Mouse (Mus musculus): ENCODE measurements around the gene Akap14. TPM values are rescaled to one million over a fixed set of nuclear protein-coding genes. Genes with fewer than 3 reads are reported as not detected.
"Not testable (repeated sequence)": the region's sequence is repeated elsewhere in the genome, so short reads cannot be mapped to it uniquely, and the experiment has no call there.

Gene Akap14
- polyA plus RNA-seq, 1 experiment from 2014 or later = 0.57 TPM

DNA sequence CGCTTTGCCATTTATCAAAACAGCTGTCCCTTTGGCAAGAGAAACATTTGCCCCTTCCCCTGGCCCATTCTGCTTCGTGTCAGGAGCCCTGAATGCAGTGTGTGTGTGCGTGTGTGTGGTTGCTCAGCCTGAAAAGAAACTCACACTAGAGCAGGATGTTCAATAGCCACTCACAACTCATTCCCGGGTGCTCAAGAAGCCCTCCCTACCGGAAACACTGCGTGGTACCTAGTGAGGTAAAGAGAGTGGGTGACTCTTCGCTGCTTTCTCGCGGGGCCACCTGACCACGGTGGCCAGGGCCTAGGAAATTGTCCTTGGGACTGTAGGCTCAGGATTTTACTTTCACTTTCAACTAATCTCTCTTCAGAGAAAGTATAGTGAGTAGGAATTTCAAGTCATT, 7.5 kb downstream of the Akap14 start:
- H3K4me2 ChIP-seq (replicated peaks; ENCODE audit: low read depth, low read length) = no peak overlapping the region
- no peak overlapping the region for H3K9ac ChIP-seq (ENCODE audit: low read depth, low read length)
- ATAC-seq (ENCODE audit: low FRiP score) (no peak), DNase-seq (ENCODE audit: low spot score) (no peak)
- no peaks in the 10 kb centered on the region for H3K27me3 ChIP-seq (ENCODE audit: control insufficient read depth, insufficient read depth, low read length)
- H3K9me3 ChIP-seq (ENCODE audit: control insufficient read depth, low read length) = no peaks in the 10 kb centered on the region
- H3K4me3 ChIP-seq (ENCODE audit: low read depth, low read length) = no peak overlapping the region
- H3K36me3 ChIP-seq (ENCODE audit: control insufficient read depth, insufficient read depth, low read length) = 0 out of 2 replicates have a peak, but pooled peaks cover 2% of the 10 kb centered on the region
- H3K4me1 ChIP-seq (replicated peaks; ENCODE audit: control insufficient read depth, insufficient read depth, low read length) = no peaks in the 10 kb centered on the region
- WGBS = 81% methylated on average over 10 of the region's 10 CpGs
- H3K27ac ChIP-seq (ENCODE audit: low read depth, low read length) = no peak overlapping the region

DNA sequence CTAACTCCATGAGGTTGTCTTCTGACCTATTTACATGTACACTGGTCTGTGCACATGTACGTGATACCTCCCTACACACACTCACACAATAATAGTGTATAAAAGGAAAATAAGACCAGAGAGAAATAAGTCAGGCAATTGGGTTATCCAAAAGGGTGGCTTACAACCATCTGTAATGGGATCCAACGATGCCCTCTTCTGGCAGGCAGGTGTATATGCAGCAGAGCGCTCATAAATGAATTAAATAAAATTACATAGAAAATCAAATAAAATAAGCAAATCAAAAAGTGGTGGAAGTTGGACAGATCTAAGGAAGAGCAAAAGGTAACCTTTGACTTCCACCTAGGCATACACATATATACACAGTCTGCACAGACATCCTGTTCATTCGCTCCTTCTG, 10.8 kb downstream of the Akap14 start:
- Histone ChIP-seq H3K36me3 (ENCODE audit: control insufficient read depth, insufficient read depth, low read length) (0 out of 2 replicates have a peak, but pooled peaks cover 2% of the 10 kb centered on the region), H3K9me3 (ENCODE audit: control insufficient read depth, low read length) (no peaks in the 10 kb centered on the region), H3K27me3 (ENCODE audit: control insufficient read depth, insufficient read depth, low read length) (no peaks in the 10 kb centered on the region), H3K4me1 (replicated peaks; ENCODE audit: control insufficient read depth, insufficient read depth, low read length) (no peaks in the 10 kb centered on the region), H3K9ac (ENCODE audit: low read depth, low read length) (no peak overlapping the region), H3K27ac (ENCODE audit: low read depth, low read length) (no peak overlapping the region), H3K4me3 (ENCODE audit: low read depth, low read length) (no peak overlapping the region), H3K4me2 (replicated peaks; ENCODE audit: low read depth, low read length) (no peak overlapping the region)
- ATAC-seq (ENCODE audit: low FRiP score) (no peak), DNase-seq (ENCODE audit: low spot score) (no peak)
- WGBS = 60% methylated on average over 4 of the region's 4 CpGs

DNA sequence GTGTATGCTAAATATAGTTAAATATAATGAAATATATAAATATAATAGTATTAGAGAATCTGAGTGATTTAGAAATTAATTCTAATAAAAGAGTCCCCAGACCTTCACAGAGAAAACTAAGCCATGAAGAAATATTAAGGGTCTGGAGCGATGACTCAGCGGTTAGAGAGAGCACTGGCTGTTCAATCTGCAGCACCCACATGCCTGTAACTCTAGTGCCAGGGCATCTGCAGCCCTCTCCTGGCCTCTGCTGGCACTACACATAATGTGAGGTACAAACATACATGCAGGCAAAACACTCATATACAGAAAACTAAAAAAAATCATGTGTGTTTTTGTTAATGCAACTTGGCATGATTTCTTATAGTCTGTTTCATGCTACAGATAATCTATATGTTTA, 23.7 kb downstream of the Akap14 start:
- Histone ChIP-seq H3K27ac (ENCODE audit: low read depth, low read length) (no peak overlapping the region), H3K9me3 (ENCODE audit: control insufficient read depth, low read length) (no peaks in the 10 kb centered on the region), H3K4me3 (ENCODE audit: low read depth, low read length) (no peak overlapping the region), H3K9ac (ENCODE audit: low read depth, low read length) (no peak overlapping the region), H3K36me3 (ENCODE audit: control insufficient read depth, insufficient read depth, low read length) (no peaks in the 10 kb centered on the region), H3K4me1 (replicated peaks; ENCODE audit: control insufficient read depth, insufficient read depth, low read length) (no peaks in the 10 kb centered on the region), H3K27me3 (ENCODE audit: control insufficient read depth, insufficient read depth, low read length) (no peaks in the 10 kb centered on the region), H3K4me2 (replicated peaks; ENCODE audit: low read depth, low read length) (no peak overlapping the region)
- no peak for ATAC-seq (ENCODE audit: low FRiP score)
- WGBS = 91% methylated on average over 2 of the region's 2 CpGs
- DNase-seq (ENCODE audit: low spot score) = peak; percentile 4

DNA sequence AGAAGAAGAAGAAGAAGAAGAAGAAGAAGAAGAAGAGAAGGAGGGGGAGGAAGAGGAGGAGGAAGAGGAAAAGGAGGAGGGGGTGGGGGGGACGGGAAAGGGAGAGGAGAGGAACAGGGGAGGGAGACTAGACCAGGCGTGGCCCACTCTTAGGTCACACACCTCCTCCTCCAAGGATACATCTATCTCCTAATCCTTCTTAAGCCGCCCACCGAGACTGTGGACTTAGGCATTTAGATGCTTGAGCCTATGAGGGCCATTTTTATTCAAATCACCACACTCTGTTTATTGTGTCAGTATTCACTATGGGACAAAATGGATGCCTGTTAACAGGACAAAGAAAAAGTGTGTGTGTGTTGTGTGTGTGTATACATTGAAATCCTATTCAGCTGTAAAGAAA, 24.1 kb downstream of the Akap14 start:
- H3K9ac ChIP-seq (ENCODE audit: low read depth, low read length); H3K4me3 ChIP-seq (ENCODE audit: low read depth, low read length); ATAC-seq (ENCODE audit: low FRiP score); H3K27me3 ChIP-seq (ENCODE audit: control insufficient read depth, insufficient read depth, low read length); H3K4me1 ChIP-seq (replicated peaks; ENCODE audit: control insufficient read depth, insufficient read depth, low read length); H3K9me3 ChIP-seq (ENCODE audit: control insufficient read depth, low read length); H3K36me3 ChIP-seq (ENCODE audit: control insufficient read depth, insufficient read depth, low read length); H3K4me2 ChIP-seq (replicated peaks; ENCODE audit: low read depth, low read length); DNase-seq (ENCODE audit: low spot score); H3K27ac ChIP-seq (ENCODE audit: low read depth, low read length): not testable (repeated sequence)
- no CpG with 5 or more reads among the region's 4 CpGs for WGBS

DNA sequence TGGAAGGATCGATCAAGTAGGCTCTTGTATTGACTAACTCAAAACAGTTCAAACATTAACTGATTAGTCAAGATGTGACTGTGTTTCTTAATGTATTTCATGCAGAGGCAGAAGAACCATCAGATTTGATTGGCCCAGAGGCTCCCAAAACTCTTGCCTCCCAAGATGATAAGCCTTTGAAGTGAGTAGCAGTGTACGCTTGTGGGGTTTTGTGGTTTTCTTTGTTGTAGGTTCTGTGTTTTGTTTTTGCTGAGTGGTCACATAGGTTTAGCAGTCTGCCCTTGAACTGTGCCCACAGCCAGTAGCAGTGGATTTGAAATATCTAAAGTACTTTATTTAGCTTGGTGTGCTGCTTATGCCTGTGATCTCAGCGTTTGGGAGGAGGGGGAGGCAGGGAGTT, 26.9 kb downstream of the Akap14 start:
- H3K4me1 ChIP-seq (replicated peaks; ENCODE audit: control insufficient read depth, insufficient read depth, low read length) = no peaks in the 10 kb centered on the region
- no peaks in the 10 kb centered on the region for H3K9me3 ChIP-seq (ENCODE audit: control insufficient read depth, low read length)
- H3K9ac ChIP-seq (ENCODE audit: low read depth, low read length) = no peak overlapping the region
- H3K36me3 ChIP-seq (ENCODE audit: control insufficient read depth, insufficient read depth, low read length) = no peaks in the 10 kb centered on the region
- H3K4me2 ChIP-seq (replicated peaks; ENCODE audit: low read depth, low read length) = no peak overlapping the region
- ATAC-seq (ENCODE audit: low FRiP score) (no peak), DNase-seq (ENCODE audit: low spot score) (no peak)
- H3K27ac ChIP-seq (ENCODE audit: low read depth, low read length) = no peak overlapping the region
- H3K27me3 ChIP-seq (ENCODE audit: control insufficient read depth, insufficient read depth, low read length) = no peaks in the 10 kb centered on the region
- no peak overlapping the region for H3K4me3 ChIP-seq (ENCODE audit: low read depth, low read length)
- WGBS = 85% methylated on average over 3 of the region's 3 CpGs

DNA sequence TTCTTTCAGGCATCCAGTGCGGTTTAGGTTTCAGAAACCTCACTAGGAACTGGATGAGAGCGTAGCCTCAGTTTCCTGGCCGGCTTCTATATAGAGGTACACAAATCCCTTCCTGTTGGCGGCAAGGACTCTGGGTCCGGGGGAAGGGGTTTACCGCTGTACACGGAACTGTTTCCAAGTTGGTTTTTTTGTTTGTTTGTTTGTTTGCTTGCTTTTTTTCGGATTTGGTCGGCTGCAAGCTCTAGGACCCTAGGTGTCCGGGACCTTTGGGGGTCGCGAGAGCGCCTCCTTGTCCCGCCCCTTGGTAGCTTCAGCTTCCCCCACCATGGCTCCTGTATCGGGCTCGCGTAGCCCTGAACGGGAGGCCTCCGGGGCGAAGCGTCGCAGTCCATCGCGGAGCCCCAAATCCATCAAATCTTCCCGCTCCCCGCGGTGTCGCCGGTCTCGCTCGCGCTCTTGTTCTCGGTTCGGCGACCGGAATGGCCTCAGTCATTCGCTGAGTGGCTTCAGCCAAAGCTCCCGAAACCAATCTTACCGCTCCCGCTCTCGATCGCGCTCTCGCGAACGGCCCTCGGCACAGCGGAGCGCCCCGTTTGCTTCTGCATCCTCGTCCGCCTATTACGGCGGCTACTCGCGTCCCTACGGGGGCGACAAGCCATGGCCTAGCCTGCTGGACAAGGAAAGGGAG, 41.8 kb downstream of the Akap14 start, which contains the start of gene Nkap:
TSS of gene Nkap (plus strand) at position 125 of the 688 bp plus-strand sequence.
- peak within 1 kb of the TSS; percentile 75 for H3K27ac ChIP-seq (ENCODE audit: low read depth, low read length)
- WGBS = 16% methylated on average over 56 of the region's 58 CpGs
- ATAC-seq (ENCODE audit: low FRiP score) = peak; percentile 89

DNA sequence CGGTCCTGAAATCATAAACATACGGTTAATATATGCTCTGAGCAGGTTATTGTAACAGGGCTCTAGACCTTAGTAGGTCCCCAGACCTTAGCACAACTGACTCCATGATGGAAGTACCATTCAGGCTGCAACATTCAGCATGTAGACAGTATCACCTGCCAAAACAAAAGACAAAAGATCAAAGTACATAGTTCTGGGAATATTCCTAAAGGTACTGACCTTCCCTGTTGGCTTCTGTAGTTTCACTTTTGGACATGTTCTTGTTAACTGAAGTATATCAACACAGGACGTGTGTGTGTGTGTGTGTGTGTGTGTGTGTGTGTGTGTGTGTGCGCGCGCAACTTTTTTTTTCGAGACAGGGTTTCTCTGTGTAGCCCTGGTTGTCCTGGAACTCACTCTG, 43.1 kb downstream of the Akap14 start:
- no peak for DNase-seq (ENCODE audit: low spot score)
- WGBS = 97% methylated on average over 7 of the region's 7 CpGs
- H3K4me1 ChIP-seq (replicated peaks; ENCODE audit: control insufficient read depth, insufficient read depth, low read length) = no peaks in the 10 kb centered on the region
- no peak overlapping the region for H3K4me2 ChIP-seq (replicated peaks; ENCODE audit: low read depth, low read length)
- H3K4me3 ChIP-seq (ENCODE audit: low read depth, low read length) = no peak overlapping the region
- no peak overlapping the region for H3K9ac ChIP-seq (ENCODE audit: low read depth, low read length)
- H3K36me3 ChIP-seq (ENCODE audit: control insufficient read depth, insufficient read depth, low read length) = no peaks in the 10 kb centered on the region
- no peak overlapping the region for H3K27ac ChIP-seq (ENCODE audit: low read depth, low read length)
- no peaks in the 10 kb centered on the region for H3K27me3 ChIP-seq (ENCODE audit: control insufficient read depth, insufficient read depth, low read length)
- ATAC-seq (ENCODE audit: low FRiP score) = no peak
- no peaks in the 10 kb centered on the region for H3K9me3 ChIP-seq (ENCODE audit: control insufficient read depth, low read length)

More for the DNA sequence above, 41.8 kb downstream of the Akap14 start, which contains the start of gene Nkap:
- peak within 1 kb of the TSS; percentile 75 for H3K9ac ChIP-seq (ENCODE audit: low read depth, low read length)
- H3K4me2 ChIP-seq (replicated peaks; ENCODE audit: low read depth, low read length) = peak within 1 kb of the TSS; percentile 39
- peak; percentile 78 for DNase-seq (ENCODE audit: low spot score)
- no peaks in the 10 kb centered on the region for H3K4me1 ChIP-seq (replicated peaks; ENCODE audit: control insufficient read depth, insufficient read depth, low read length)
- no peaks in the 10 kb centered on the region for H3K9me3 ChIP-seq (ENCODE audit: control insufficient read depth, low read length)
- no peaks in the 10 kb centered on the region for H3K27me3 ChIP-seq (ENCODE audit: control insufficient read depth, insufficient read depth, low read length)
- peak within 1 kb of the TSS; percentile 60 for H3K4me3 ChIP-seq (ENCODE audit: low read depth, low read length)
- H3K36me3 ChIP-seq (ENCODE audit: control insufficient read depth, insufficient read depth, low read length) = no peaks in the 10 kb centered on the region

DNA sequence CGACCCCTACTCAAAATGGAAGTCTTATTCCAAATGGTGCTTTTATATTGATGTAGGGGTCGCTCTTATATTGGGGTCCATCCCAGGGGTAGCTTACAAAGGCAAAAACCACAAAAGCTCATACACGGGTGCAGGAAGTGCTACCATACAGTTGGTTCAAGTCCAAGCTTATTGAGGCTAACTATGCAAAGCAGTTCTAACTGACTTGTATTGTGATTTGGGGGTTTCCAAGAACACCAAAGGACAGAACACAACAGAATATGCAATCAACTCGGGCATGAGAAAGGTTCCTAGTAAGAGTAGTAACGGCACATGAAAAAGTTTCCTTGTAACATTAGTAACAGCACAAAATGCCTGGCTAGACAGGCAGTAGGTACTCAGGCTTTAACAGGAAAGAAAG, 48.4 kb downstream of the Akap14 start:
- Histone ChIP-seq H3K36me3 (ENCODE audit: control insufficient read depth, insufficient read depth, low read length) (no peaks in the 10 kb centered on the region), H3K4me2 (replicated peaks; ENCODE audit: low read depth, low read length) (no peak overlapping the region), H3K4me3 (ENCODE audit: low read depth, low read length) (no peak overlapping the region), H3K9ac (ENCODE audit: low read depth, low read length) (no peak overlapping the region), H3K4me1 (replicated peaks; ENCODE audit: control insufficient read depth, insufficient read depth, low read length) (no peaks in the 10 kb centered on the region), H3K27ac (ENCODE audit: low read depth, low read length) (no peak overlapping the region), H3K9me3 (ENCODE audit: control insufficient read depth, low read length) (no peaks in the 10 kb centered on the region), H3K27me3 (ENCODE audit: control insufficient read depth, insufficient read depth, low read length) (no peaks in the 10 kb centered on the region)
- WGBS = 78% methylated on average over 5 of the region's 5 CpGs
- DNase-seq (ENCODE audit: low spot score) = no peak
- no peak for ATAC-seq (ENCODE audit: low FRiP score)

DNA sequence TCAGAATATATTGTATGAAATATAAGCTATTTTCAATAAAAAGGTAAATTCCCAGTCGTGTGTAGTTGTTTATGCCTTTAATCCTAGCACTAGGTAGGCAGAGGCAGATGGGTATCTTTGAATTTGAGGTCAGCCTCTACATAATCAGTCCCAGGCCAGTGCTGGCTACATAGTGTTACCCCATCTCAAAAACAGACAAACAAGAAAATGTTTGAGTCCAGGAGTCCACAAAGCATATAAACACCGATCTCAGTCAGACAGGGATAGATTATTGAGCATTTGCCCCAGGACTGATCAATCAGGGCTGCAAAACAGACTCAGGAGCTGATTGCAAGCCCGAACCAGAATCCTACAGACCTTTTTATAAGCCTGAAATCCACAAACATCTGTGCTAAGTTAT, 49.1 kb downstream of the Akap14 start:
- 67% methylated on average over 3 of the region's 3 CpGs for WGBS

More for the DNA sequence above, 49.1 kb downstream of the Akap14 start:
- H3K9ac ChIP-seq (ENCODE audit: low read depth, low read length) = no peak overlapping the region
- H3K4me2 ChIP-seq (replicated peaks; ENCODE audit: low read depth, low read length) = no peak overlapping the region
- no peaks in the 10 kb centered on the region for H3K27me3 ChIP-seq (ENCODE audit: control insufficient read depth, insufficient read depth, low read length)
- H3K4me3 ChIP-seq (ENCODE audit: low read depth, low read length) = no peak overlapping the region
- no peak for DNase-seq (ENCODE audit: low spot score)
- H3K27ac ChIP-seq (ENCODE audit: low read depth, low read length) = no peak overlapping the region
- no peaks in the 10 kb centered on the region for H3K36me3 ChIP-seq (ENCODE audit: control insufficient read depth, insufficient read depth, low read length)
- H3K4me1 ChIP-seq (replicated peaks; ENCODE audit: control insufficient read depth, insufficient read depth, low read length) = no peaks in the 10 kb centered on the region
- H3K9me3 ChIP-seq (ENCODE audit: control insufficient read depth, low read length) = no peaks in the 10 kb centered on the region
- no peak for ATAC-seq (ENCODE audit: low FRiP score)

Measured in hindbrain, embryonic 11.5 days (tissue).